Mouse (Mus musculus) adrenal gland, postnatal 4 days (tissue): ENCODE data around the gene Esp8. TPM values are rescaled to one million over a fixed set of nuclear protein-coding genes. Genes with fewer than 3 reads are reported as not detected.
"Not testable (repeated sequence)": the region's sequence is repeated elsewhere in the genome, so short reads cannot be mapped to it uniquely, and the experiment has no call there.

Experiments used
- DNase-seq, 2 experiments: peaks; one replicate each; pipeline ENCODE4 v3.0.0; 2021 to 2022; ENCODE audit warnings: low spot score in 2 of 2, mixed read lengths in 2 of 2
- long read RNA-seq, 2 experiments: library from polyadenylated mRNA; stranded (forward); transcript quantifications; one replicate each; pipeline ENCODE4 v2.0.0; 2021
- total RNA-seq, 2 experiments: library from RNA; stranded (reverse); gene quantifications; 2 replicates each; pipeline ENCODE4 v1.2.3; 2021

Gene Esp8
- total RNA-seq: not detected
- long read RNA-seq, experiment 1: 0 reads
- long read RNA-seq, experiment 2: 0 reads

- DNase-seq: no peak
These were observed at the start of gene Esp8 for GRCm38 (mm10) chr17:40519818-40520217. Gene Esp8, plus strand, starts transcription at chr17:40520022.

DNA sequence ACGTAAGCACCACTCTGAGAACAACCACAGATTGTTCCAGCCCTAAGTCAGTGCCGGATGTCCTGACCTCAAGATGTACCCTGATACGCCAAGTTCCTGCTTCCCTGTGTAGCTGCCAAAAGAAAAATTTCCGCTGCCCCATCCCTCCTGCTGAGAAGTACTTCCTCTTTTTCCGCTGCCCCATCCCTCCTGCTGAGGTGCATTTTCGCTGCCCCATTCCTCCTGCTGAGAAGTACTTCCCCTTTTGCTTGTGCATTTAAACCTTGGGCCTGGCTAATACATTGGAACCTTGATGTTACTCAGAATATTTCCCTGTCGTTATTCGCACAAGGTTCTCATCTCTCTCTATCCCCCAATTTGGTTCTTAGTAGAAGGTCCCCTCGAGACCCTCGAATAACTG, 36.3 kb upstream of the Esp8 start:
- DNase-seq: not testable (repeated sequence)

- DNase-seq: not testable (repeated sequence)
These were observed 24.2 kb upstream of the Esp8 start for GRCm38 (mm10) chr17:40495468-40496185.

DNA sequence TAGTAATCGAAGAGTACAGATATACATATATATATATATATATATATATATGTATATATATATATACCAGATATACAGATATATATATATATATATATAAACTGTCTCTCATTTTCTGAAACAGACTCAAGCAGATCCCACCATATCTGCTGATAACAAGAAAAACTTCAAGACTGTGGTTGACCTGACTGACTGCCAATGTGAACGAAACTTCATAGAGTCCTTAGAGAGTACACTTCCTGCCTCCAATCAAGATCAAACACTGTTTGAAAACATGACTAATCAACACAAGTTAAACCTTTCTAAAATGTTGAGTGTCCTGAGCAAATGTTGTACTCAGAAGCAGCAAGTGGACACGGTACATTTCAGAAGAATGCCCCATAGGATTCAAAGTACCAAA, 10.0 kb downstream of the Esp8 start:
- no peak for DNase-seq

DNA sequence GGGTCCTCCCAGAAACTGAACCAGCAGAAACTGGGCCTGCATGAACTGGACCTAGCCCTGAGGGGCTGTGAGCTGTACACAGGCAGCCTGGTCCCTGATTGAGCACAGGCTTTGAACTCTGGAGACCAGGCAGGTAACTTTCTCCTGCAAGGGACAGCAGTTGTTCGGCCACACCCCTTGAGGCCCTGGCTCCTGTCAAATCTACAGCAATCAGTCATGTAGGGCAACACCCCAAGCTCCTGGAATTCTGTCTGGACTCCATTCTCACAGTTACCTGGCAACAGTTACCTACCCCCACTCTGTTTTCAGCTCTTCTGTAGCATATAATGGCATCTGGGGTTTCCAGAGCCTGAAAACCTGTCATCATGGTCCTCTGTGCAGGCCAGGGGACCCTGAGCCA, 11.3 kb downstream of the Esp8 start:
- no peak for DNase-seq

DNA sequence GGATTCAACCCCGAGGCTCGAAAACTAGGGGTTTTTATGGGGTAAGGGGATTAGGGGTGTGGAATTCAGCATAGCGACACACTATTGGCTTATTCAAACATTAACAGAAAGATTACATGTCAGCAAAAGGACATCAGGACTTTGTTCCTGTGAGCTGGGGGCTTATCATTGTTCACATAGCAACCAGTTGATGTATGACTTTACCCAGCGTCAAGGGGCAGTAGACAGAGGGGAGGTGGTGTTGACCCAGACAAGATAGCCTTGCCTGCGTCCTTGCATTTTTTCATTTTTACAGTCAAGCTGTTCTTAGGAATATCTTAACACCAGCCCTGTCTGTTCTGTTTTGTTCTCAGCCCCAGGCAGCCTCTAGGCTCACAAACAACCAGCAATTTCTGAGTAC, 27.2 kb downstream of the Esp8 start:
- DNase-seq: not testable (repeated sequence)

GRCm38 (mm10) chr17:40553470-40553869, 33.6 kb downstream of the Esp8 start:
- DNase-seq: no peak

GRCm38 (mm10) chr17:40561207-40561606, 41.4 kb downstream of the Esp8 start, which contains the start of gene Esp6:
Gene Esp6, plus strand, starts transcription at chr17:40561507.
- no peak for DNase-seq

Other genes starting within 250 kb of the Esp8 start
- gene Crisp1, start 200.8 kb upstream of the Esp8 start, total RNA-seq: not detected
- not detected for gene Esp6, start 41.5 kb downstream of the Esp8 start, total RNA-seq
- not detected for gene Esp4, start 78.6 kb downstream of the Esp8 start, total RNA-seq
- gene Esp3, start 112.1 kb downstream of the Esp8 start, total RNA-seq: not detected
- gene Esp1, start 207.1 kb downstream of the Esp8 start, total RNA-seq: not detected